8 mouse cellular contexts compared by ENCODE assay signal in genomic region chr19:38507251-38507965, GRCm38 (mm10). TPM values are rescaled to one million over a fixed set of nuclear protein-coding genes. Genes with fewer than 3 reads are reported as not detected.
DNase-seq lines count a peak whose midpoint lies in the region; ATAC-seq and TF ChIP-seq lines count a peak whose summit lies in the region.

No protein-coding gene starts in this region.

- no peak for TF ChIP-seq EP300 in liver, postnatal 0 days (IDR thresholded peaks at IDR 0.05; ENCODE audit: low read depth)

- 0 out of 2 replicates have a peak, but pooled peaks cover 3% of the 10 kb centered on the region for H3K36me3 ChIP-seq in neural tube, embryonic 12.5 days
- no peaks in the 10 kb centered on the region for H3K36me3 ChIP-seq in kidney, adult 2 months (ENCODE audit: control insufficient read depth, insufficient read depth, low read length)
- H3K36me3 ChIP-seq in liver, postnatal 0 days (replicated peaks; ENCODE audit: insufficient read depth, low read length), result no peaks in the 10 kb centered on the region

- no peak for TF ChIP-seq POLR2A in kidney, adult 2 months (IDR thresholded peaks at IDR 0.05; ENCODE audit: low read depth, low read length)

- H3K4me3 ChIP-seq in neural tube, embryonic 12.5 days, result no peak overlapping the region
- H3K4me3 ChIP-seq in kidney, adult 2 months (ENCODE audit: insufficient read depth, low read depth, low read length), result no peak overlapping the region
- H3K4me3 ChIP-seq in liver, postnatal 0 days (ENCODE audit: low read depth, low read length), result no peak overlapping the region

- peaks cover 12% of the 10 kb centered on the region; the same call in 1 of the 2 replicates for H3K4me1 ChIP-seq in neural tube, embryonic 12.5 days
- no peaks in the 10 kb centered on the region; the same call in 1 of the 2 replicates for H3K4me1 ChIP-seq in kidney, adult 2 months (ENCODE audit: control insufficient read depth, insufficient read depth, low read length)
- H3K4me1 ChIP-seq in liver, postnatal 0 days (ENCODE audit: insufficient read depth), result no peaks in the 10 kb centered on the region

- TF ChIP-seq CTCF in kidney, adult 2 months (conservative IDR thresholded peaks at IDR 0.05; ENCODE audit: insufficient read depth, insufficient read length, low read depth, low read length), result no peak
- TF ChIP-seq CTCF in liver, postnatal 0 days (IDR thresholded peaks at IDR 0.05; ENCODE audit: low read depth), result no peak

- H3K9ac ChIP-seq in neural tube, embryonic 12.5 days, result no peak overlapping the region
- H3K9ac ChIP-seq in liver, postnatal 0 days (replicated peaks), result no peak overlapping the region

- H3K9me3 ChIP-seq in neural tube, embryonic 12.5 days, result no peaks in the 10 kb centered on the region
- H3K9me3 ChIP-seq in liver, postnatal 0 days (ENCODE audit: low read length), result no peaks in the 10 kb centered on the region

- no peak overlapping the region for H3K4me2 ChIP-seq in neural tube, embryonic 12.5 days (replicated peaks)
- no peak overlapping the region for H3K4me2 ChIP-seq in liver, postnatal 0 days (ENCODE audit: low read depth, low read length)

- no peaks in the 10 kb centered on the region for H3K27me3 ChIP-seq in neural tube, embryonic 12.5 days (replicated peaks)
- no peaks in the 10 kb centered on the region for H3K27me3 ChIP-seq in kidney, adult 2 months (replicated peaks; ENCODE audit: control insufficient read depth, insufficient read depth, low read length)
- no peaks in the 10 kb centered on the region for H3K27me3 ChIP-seq in liver, postnatal 0 days (ENCODE audit: insufficient read depth, low read length)

- no peak overlapping the region for H3K27ac ChIP-seq in neural tube, embryonic 12.5 days
- no peak overlapping the region for H3K27ac ChIP-seq in kidney, adult 2 months (ENCODE audit: insufficient read depth, low read depth, low read length)
- H3K27ac ChIP-seq in liver, postnatal 0 days (ENCODE audit: low read depth), result no peak overlapping the region

- DNase-seq in embryo, embryonic 11 days, result peak; percentile 42
- DNase-seq in embryo, embryonic 9.5 days (ENCODE audit: extremely low spot score), result no peak
- DNase-seq in fibroblast of lung, adult 2 months (ENCODE audit: low read depth), result peak; percentile 73
- peak; percentile 32 to 51 for DNase-seq in layer of hippocampus, postnatal 10 days (ENCODE audit: low spot score in 2 of 2)
- no peak for DNase-seq in kidney, adult 2 months
- no peak for DNase-seq in kidney, postnatal 14 days
- DNase-seq in liver, postnatal 0 days, result no peak

- ATAC-seq in neural tube, embryonic 12.5 days (ENCODE audit: low FRiP score, low read depth), result peak; percentile 65
- no peak for ATAC-seq in liver, postnatal 0 days

- 62% methylated on average over 12 of the region's 12 CpGs for WGBS in neural tube, embryonic 12.5 days
- WGBS in kidney, adult 2 months, result 86% methylated on average over 12 of the region's 12 CpGs
- 82% methylated on average over 12 of the region's 12 CpGs for WGBS in liver, postnatal 0 days (ENCODE audit: insufficient replicate concordance)

RNA-seq across cellular contexts. Expression of gene Plce1, which starts 26.5 kb away (rescaled TPM):
- 10 to 100 TPM; 11.2 to 14.6 TPM for total RNA-seq in layer of hippocampus, postnatal 10 days (2021)
- polyA plus RNA-seq in neural tube, embryonic 12.5 days (2016; fragmentation: Nextera tagmentation; extraction: Ambion mirVana), result 8.6 and 10.5 TPM in 2 replicates
- 2.3 and 2.5 TPM in 2 replicates for polyA plus RNA-seq in kidney, adult 2 months (2012; rRNA removed)
- polyA plus RNA-seq in liver, postnatal 0 days (2015; fragmentation: Nextera tagmentation; extraction: Ambion mirVana), result 0.60 and 0.77 TPM in 2 replicates

Comparison
In these comparisons a context has a peak if more than half of its experiments do, and no peak if none do; other contexts are left out.
1. DNase-seq: peak in embryo, embryonic 11 days (single experiment), fibroblast of lung, adult 2 months (single experiment) and layer of hippocampus, postnatal 10 days (2 of 2); none in embryo, embryonic 9.5 days (single experiment), kidney, adult 2 months (single experiment), kidney, postnatal 14 days (single experiment) and liver, postnatal 0 days (single experiment).